Mouse (Mus musculus): ENCODE results near the gene Hsf5.

Hsf5 gene

DNA sequence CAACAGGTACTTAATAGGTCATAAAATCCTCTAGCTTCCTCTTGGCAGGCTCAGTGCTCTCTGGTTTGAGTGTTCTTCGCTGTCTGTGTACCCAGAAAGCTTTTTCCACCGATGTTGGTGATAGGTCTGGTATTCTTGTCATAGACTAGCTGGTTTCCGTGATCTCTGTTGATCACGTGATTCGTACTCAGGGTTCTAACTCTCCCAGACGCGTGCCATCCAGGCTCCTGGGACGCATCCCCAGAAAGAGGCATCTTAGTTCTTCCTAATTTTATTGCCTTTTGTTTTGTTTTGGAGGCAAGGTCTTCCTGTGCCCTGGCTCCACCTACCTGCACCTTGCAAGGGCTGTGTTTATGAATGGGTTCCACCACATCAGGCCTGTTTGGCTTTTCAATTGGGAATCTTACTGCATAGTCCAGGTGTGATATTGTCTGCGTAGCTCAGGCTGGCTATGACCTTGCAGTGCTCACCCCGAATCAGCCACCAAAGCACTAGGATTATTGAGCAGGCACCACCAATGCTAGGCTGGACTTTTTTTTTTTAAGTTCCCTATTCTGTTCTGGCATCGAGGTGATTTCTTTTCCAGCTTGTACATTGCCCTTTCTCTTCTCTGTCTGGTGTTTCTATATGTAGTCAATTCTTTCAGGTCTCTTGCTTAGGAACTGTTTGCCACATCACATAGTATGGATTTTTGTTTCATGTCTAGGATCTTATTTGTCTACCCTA, 71.7 kb downstream of the Hsf5 start:
- DNase-seq (ENCODE audit: low spot score), result no peak

DNA sequence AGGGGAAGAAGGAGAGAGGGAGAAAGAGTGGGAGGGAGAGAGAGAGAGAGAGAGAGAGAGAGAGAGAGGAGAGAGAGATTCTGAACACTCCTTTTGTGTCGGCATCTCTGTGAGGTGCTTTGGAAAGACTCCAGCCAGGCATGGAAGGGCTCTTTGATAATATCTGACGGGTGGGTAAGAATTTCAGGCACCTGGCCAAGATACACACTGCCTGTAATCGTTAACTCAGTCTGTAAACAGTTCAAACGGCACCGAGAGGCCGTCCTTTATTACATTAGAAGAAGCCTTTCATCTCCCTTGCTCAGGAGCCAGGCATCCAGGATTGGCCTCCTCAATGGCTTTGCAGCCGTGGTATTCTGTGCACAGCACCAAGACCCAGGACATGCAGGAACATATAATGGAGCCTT, 72.4 kb downstream of the Hsf5 start:
- no peak for DNase-seq (ENCODE audit: low spot score)

GRCm38 (mm10) chr11:87690054-87690740, 73.2 kb downstream of the Hsf5 start:
- DNase-seq (ENCODE audit: low spot score), result no peak

GRCm38 (mm10) chr11:87697131-87697682, 80.2 kb downstream of the Hsf5 start:
- DNase-seq (ENCODE audit: low spot score), result no peak

- no peak for DNase-seq (ENCODE audit: low spot score)
These were observed 81.2 kb downstream of the Hsf5 start for GRCm38 (mm10) chr11:87698126-87698525.

DNA sequence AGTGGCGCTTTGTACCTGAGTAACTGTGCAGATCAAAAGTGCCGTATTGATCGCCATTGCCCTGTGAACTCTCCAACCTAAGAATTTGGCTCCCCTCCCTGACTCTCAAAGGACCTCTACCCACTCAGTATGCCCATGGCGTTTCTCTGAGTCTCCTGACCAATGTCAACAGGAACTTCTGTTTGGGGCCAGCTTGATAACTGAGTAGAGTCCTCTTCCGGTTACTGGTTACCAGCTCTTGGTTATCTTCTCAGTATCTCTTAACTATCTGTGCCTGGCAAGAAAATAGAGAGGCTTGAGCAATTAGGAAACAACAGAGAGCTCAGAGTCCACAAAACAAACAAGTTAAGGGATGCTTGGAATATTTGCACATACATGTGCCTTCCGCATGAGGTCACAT, 84.1 kb downstream of the Hsf5 start:
- no peak for DNase-seq (ENCODE audit: low spot score)

DNA sequence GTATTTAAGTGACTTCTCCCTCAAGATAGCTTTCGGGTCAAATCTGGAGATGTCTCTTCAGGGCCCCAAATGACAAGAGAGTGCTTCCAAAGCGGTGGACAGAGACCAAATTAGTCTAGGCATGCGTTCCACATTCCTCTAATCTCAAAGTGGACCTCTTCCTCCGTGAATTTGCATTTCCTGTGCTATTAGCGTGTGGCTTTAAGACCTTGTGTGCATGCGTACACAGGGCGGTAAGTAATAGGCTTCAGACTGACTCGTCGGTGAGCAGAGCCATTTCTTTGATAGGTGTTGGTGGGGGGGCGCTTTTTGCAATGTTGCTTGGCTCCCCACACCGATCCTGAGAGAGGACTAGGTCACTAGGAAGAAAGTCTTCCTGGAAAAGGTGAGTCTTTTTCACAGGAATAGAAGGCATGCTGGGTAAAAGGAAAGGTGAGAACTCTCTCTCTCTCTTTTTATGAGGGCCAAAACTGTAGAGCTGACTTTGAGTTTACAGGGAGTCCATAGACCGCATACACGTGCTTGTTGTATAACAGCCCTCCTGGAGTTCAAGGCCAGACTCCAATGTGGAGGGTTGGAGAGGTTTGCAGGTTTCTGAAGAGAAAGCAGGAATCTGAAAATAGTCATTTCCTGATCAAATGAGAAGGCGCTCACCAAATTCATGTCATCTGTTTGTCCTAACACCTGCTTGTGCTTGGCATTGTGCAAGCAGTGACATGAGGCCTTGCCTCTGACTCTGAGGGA, 85.1 kb downstream of the Hsf5 start:
- no peak for DNase-seq (ENCODE audit: low spot score)

DNA sequence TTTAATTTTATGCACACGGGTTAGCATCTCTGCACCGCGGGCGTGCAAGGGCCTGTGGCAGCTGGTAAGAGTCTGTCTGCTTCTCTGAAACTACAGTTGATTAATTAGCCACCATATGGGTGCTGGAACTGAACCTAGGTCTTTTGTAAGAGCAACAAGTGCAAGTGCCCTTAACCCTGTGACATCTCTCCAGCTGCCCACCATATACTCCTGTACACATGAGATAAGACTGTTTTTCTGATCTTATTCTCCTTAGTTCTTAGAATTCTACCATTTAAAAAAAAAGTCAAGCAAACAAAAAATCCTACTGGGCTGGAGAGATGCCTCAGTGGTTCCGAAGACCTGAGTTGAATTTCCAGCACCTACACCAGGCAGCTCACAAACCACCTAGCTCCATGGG, 86.7 kb downstream of the Hsf5 start:
- DNase-seq (ENCODE audit: low spot score), result no peak

DNA sequence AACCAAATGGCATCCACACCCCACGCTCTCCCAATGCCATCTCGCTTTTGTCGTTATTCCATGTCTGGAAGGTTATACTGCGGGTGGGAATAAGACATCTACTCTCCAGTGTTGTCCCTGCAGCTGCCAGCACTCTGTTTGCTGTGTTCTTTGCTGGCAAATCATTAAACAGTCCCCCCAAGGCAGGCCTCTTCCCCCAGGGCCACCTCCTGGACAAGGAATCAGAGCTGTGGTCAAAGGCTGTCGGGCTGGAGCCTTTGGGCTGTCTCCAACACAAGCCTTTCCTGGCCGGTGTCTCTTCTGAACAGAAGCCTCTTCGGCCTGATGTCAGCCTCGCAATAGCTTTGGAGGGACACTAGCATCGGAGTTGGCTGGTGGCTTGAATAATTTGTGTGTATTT, 87.3 kb downstream of the Hsf5 start:
- no peak for DNase-seq (ENCODE audit: low spot score)

DNA sequence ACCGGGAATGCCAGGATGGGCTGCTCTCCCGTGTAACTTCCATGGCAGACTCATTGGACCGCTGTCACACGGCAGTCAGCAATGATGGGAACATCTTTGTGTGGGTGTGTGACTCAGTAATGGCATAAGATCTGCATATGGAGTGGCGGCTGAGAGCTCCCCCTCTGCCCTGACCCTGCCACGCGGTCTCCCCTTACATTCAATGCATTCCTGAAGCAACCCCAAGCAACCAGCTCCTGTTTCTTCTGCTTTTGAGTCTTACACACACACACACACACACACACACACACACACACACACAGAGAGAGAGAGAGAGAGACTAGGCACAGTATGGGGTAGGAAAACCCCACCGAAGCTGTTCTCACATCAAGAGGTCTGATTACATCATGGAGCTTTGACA, 90.6 kb downstream of the Hsf5 start:
- DNase-seq (ENCODE audit: low spot score), result no peak

DNA sequence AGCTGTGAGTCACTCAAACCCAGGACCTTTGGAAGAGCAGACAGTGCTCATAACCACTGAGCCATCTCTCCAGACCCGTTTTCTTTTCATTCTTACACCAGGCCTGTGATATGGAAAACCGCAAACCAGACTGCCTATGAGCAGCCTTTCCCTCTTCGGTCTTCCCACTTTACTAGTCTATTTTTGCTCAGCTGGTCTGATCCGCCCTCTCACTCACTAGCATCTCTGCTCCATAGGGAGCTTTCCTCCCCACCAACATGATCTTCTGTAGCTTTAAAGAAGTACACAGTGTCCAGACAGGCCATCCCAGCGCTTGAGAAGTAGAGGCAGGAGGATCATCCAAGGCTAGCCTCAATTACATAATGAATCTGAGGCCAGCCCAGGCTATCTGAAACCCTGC, 92.0 kb downstream of the Hsf5 start:
- no peak for DNase-seq (ENCODE audit: low spot score)

Data from retina, embryonic 14.5 days (tissue).